In genomic region chr4:123050681-123051211, GRCm38 (mm10) we compare ENCODE assay signal across 8 mouse cellular contexts. TPM values are rescaled to one million over a fixed set of nuclear protein-coding genes. Genes with fewer than 3 reads are reported as not detected.
DNase-seq lines count a peak whose midpoint lies in the region; ATAC-seq and TF ChIP-seq lines count a peak whose summit lies in the region.

No protein-coding gene starts in this region.

- ATAC-seq in frontal cortex, adult (ENCODE audit: low TSS enrichment), result no peak
- ATAC-seq in embryonic facial prominence, embryonic 11.5 days (replicated peaks; ENCODE audit: insufficient number of reproducible peaks, low FRiP score, low TSS enrichment, low read depth), result peak; percentile 81
- peak; percentile 86 for ATAC-seq in stomach, embryonic 14.5 days (ENCODE audit: insufficient number of reproducible peaks, insufficient read depth, low FRiP score, low read depth)

- H3K79me2 ChIP-seq in myocyte (ENCODE audit: control insufficient read depth, insufficient read depth), result peaks cover 6% of the 10 kb centered on the region

- TF ChIP-seq POLR2A in myocyte (IDR thresholded peaks at IDR 0.05; ENCODE audit: insufficient read length, low read depth), result no peak

- no peaks in the 10 kb centered on the region for H3K27me3 ChIP-seq in embryonic facial prominence, embryonic 11.5 days (ENCODE audit: control insufficient read depth, insufficient read depth, low read length)
- no peaks in the 10 kb centered on the region for H3K27me3 ChIP-seq in myocyte (ENCODE audit: control insufficient read depth, insufficient read depth, insufficient read length)
- H3K27me3 ChIP-seq in stomach, embryonic 14.5 days (ENCODE audit: control insufficient read depth, insufficient read depth, low read length), result no peaks in the 10 kb centered on the region

- WGBS in embryonic facial prominence, embryonic 11.5 days, result 73% methylated on average over 5 of the region's 5 CpGs
- WGBS in stomach, embryonic 14.5 days, result 39% methylated on average over 5 of the region's 5 CpGs

- H3K4me2 ChIP-seq in embryonic facial prominence, embryonic 11.5 days (ENCODE audit: low read depth, low read length), result no peak overlapping the region
- H3K4me2 ChIP-seq in myocyte (ENCODE audit: low read depth), result peak overlapping the region; percentile 70
- H3K4me2 ChIP-seq in stomach, embryonic 14.5 days (replicated peaks; ENCODE audit: low read depth, low read length), result no peak overlapping the region

- no peak overlapping the region for H3ac ChIP-seq in myocyte (ENCODE audit: control insufficient read depth, insufficient read length)

- H3K27ac ChIP-seq in embryonic facial prominence, embryonic 11.5 days (replicated peaks; ENCODE audit: low read depth, low read length), result no peak overlapping the region
- H3K27ac ChIP-seq in stomach, embryonic 14.5 days (ENCODE audit: low read length), result peak overlapping the region; percentile 58

- peaks cover 5% of the 10 kb centered on the region for H3K36me3 ChIP-seq in embryonic facial prominence, embryonic 11.5 days (replicated peaks; ENCODE audit: control insufficient read depth, insufficient read depth, low read depth, low read length)
- H3K36me3 ChIP-seq in myocyte (ENCODE audit: control insufficient read depth, insufficient read depth), result peaks cover 9% of the 10 kb centered on the region
- H3K36me3 ChIP-seq in stomach, embryonic 14.5 days (ENCODE audit: control insufficient read depth, insufficient read depth, low read length), result peaks cover 38% of the 10 kb centered on the region

- H3K9ac ChIP-seq in embryonic facial prominence, embryonic 11.5 days (replicated peaks; ENCODE audit: low read length), result no peak overlapping the region
- no peak overlapping the region for H3K9ac ChIP-seq in stomach, embryonic 14.5 days (replicated peaks; ENCODE audit: low read depth, low read length)

- H3K9me3 ChIP-seq in embryonic facial prominence, embryonic 11.5 days (replicated peaks; ENCODE audit: control insufficient read depth, low read length), result no peaks in the 10 kb centered on the region
- no peaks in the 10 kb centered on the region for H3K9me3 ChIP-seq in stomach, embryonic 14.5 days (ENCODE audit: control insufficient read depth, low read depth, low read length)

- no peaks in the 10 kb centered on the region for H3K4me1 ChIP-seq in embryonic facial prominence, embryonic 11.5 days (ENCODE audit: control insufficient read depth, insufficient read depth, low read length)
- H3K4me1 ChIP-seq in stomach, embryonic 14.5 days (ENCODE audit: control insufficient read depth, insufficient read depth, low read length), result peaks cover 20% of the 10 kb centered on the region

- no peak overlapping the region for H3K4me3 ChIP-seq in embryonic facial prominence, embryonic 11.5 days (ENCODE audit: low read depth, low read length)
- no peak overlapping the region for H3K4me3 ChIP-seq in myocyte
- no peak overlapping the region for H3K4me3 ChIP-seq in stomach, embryonic 14.5 days (ENCODE audit: low read depth, low read length)

- peak; percentile 38 to 62 for DNase-seq in frontal cortex, adult 2 months (ENCODE audit: extremely low spot score in 1 of 2, low spot score in 1 of 2)
- DNase-seq in embryonic facial prominence, embryonic 11.5 days (ENCODE audit: low spot score), result peak; percentile 66
- DNase-seq in heart, adult 8-10 months (ENCODE audit: low spot score), result peak; percentile 91
- DNase-seq in kidney, adult 9 months, result peak; percentile 92
- peak; percentile 71 for DNase-seq in liver

TF ChIP-seq in myocyte, 11 proteins besides CTCF, POLR2A, EP300 and RAD21:
- TF ChIP-seq POLR2AphosphoS2 (IDR thresholded peaks at IDR 0.05; ENCODE audit: insufficient read length, low read depth) (no peak), USF1 (IDR thresholded peaks at IDR 0.05; ENCODE audit: low read depth) (no peak), MYOG (IDR thresholded peaks at IDR 0.05; ENCODE audit: control insufficient read depth in 1 of 3, insufficient read depth in 1 of 3, insufficient read length in 2 of 3, low read depth in 2 of 3) (peak; percentile 54 to 84 (median 78)), MYOD1 (IDR thresholded peaks at IDR 0.05; ENCODE audit: control insufficient read depth in 1 of 3, insufficient read length in 2 of 3, low read depth in 2 of 3) (peak; percentile 88 to 92 (median 90)), REST (IDR thresholded peaks at IDR 0.05; ENCODE audit: insufficient read depth, insufficient read length) (no peak), TCF3 (IDR thresholded peaks at IDR 0.05; ENCODE audit: insufficient read length, low read depth) (peak; percentile 82), TCF12 (IDR thresholded peaks at IDR 0.05; ENCODE audit: insufficient read depth, poor library complexity, severe bottlenecking) (peak; percentile 17), MAX (IDR thresholded peaks at IDR 0.05; ENCODE audit: low read depth) (no peak)

RNA-seq across cellular contexts. Expression of gene Trit1, which starts 34.3 kb away (rescaled TPM):
- polyA plus RNA-seq in frontal cortex, adult 2 months (2012; rRNA removed), result 17.7 and 18.2 TPM in 2 replicates
- polyA plus RNA-seq in embryonic facial prominence, embryonic 11.5 days (2014; fragmentation: Nextera tagmentation; extraction: Ambion mirVana), result 21.6 and 21.9 TPM in 2 replicates
- total RNA-seq in heart, adult 8-10 months (2022), result 1 to 10 TPM; 5.6 to 8.0 (median 6.6) TPM
- polyA plus RNA-seq in myocyte (2012; fragmentation: generic; extraction: Trizol), result 14.2 TPM
- 19.2 and 24.4 TPM in 2 replicates for polyA plus RNA-seq in stomach, embryonic 14.5 days (2014; fragmentation: Nextera tagmentation; extraction: Ambion mirVana)

RNA-seq across cellular contexts. Expression of gene Bmp8b, which starts 54.2 kb away (rescaled TPM):
- polyA plus RNA-seq in frontal cortex, adult 2 months (2012; rRNA removed), result 0.36 TPM in 2 replicates
- 0.31 and 0.84 TPM in 2 replicates for polyA plus RNA-seq in embryonic facial prominence, embryonic 11.5 days (2014; fragmentation: Nextera tagmentation; extraction: Ambion mirVana)
- total RNA-seq in heart, adult 8-10 months (2022), result not detected
- 0.02 TPM for polyA plus RNA-seq in myocyte (2012; fragmentation: generic; extraction: Trizol)
- 0.80 and 1.1 TPM in 2 replicates for polyA plus RNA-seq in stomach, embryonic 14.5 days (2014; fragmentation: Nextera tagmentation; extraction: Ambion mirVana)

RNA-seq across cellular contexts. Expression of gene Mycl, which starts 55.3 kb away (rescaled TPM):
- 10.0 and 12.0 TPM in 2 replicates for polyA plus RNA-seq in frontal cortex, adult 2 months (2012; rRNA removed)
- polyA plus RNA-seq in embryonic facial prominence, embryonic 11.5 days (2014; fragmentation: Nextera tagmentation; extraction: Ambion mirVana), result 40.0 and 46.3 TPM in 2 replicates
- under 1 TPM in 2 of 4 experiments, not detected in 2; 0.14 to 0.25 TPM for total RNA-seq in heart, adult 8-10 months (2022)
- polyA plus RNA-seq in myocyte (2012; fragmentation: generic; extraction: Trizol), result 9.6 TPM
- 26.9 and 30.4 TPM in 2 replicates for polyA plus RNA-seq in stomach, embryonic 14.5 days (2014; fragmentation: Nextera tagmentation; extraction: Ambion mirVana)
